Mouse (Mus musculus): ENCODE data around the gene Rgmb.

Gene Rgmb

DNA sequence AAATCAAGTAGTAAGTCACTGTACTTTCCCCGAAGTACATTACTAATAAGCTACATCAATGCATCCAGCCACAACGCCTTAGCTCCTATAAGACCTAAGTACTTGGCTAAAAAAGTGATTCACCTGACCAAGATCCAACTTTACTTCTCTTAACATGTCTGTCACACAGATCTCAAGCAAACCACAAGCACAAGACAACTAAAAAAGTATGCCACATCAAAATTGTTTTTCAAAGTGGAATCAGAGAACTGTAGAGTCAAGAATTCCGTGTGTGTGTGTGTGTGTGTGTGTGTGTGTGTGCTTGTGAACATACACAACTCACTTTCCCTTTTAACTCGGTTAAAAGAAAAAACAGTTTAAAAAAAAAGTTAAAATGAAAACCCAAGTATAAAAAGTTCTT, 9.1 kb downstream of the Rgmb start:
- no peak for DNase-seq

DNA sequence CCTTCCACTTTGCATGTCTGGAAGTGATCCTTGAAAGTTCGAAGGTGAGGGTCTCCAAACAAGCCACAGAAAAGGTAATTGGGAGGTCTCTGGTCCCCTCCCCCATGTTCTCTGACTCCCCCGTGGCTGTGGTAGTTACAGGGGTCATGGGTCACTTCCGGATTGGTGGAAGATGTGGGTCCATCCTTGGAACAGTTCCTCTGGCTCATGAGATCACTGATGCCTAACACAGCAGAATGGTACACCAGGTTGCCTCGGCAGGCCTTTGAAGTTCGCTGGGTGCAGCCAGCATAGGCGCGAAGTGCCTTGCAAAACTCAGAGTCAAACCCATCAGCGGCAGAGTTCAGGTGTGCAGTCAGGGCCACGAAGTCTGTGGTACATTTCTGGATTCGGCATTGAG, 10.1 kb downstream of the Rgmb start:
- no peak for DNase-seq

DNA sequence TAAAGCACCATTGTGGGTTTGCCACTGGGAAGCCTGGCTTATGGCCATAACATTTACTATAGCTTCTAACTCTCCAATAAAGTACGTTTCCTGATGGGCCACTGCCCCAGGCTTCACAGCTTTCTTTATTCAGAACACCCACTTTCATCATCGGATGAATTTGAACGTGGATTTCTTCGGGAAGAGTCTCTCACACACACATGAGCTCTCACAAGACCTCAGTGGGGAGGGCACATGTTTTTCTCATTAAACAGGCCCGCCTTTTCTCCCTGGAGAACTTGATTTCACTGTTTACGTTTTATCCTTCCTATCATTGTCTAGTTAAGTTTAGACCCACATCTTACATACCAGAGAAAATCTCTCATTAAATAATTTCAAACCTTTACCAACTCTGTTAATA, 10.7 kb downstream of the Rgmb start:
- DNase-seq: no peak

DNA sequence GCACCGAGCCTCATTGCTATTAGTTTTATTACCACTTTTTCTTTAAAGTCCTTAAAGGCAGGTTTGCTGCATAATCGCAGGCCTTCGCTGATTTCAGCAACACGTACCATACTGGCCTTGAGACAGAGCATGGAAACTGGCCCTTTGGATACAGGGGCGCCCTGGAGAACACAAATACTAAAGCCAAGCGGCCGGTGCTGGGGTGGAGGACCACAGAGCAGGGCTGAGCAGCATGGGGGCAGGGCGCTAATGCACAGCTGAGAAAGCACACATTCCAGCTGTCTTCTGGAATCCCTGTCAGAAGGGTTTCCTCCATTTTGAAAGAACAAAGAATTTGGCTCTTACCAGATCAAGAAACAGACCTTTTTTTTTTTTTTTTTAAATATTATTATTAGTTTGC, 12.5 kb downstream of the Rgmb start:
- DNase-seq: no peak

DNA sequence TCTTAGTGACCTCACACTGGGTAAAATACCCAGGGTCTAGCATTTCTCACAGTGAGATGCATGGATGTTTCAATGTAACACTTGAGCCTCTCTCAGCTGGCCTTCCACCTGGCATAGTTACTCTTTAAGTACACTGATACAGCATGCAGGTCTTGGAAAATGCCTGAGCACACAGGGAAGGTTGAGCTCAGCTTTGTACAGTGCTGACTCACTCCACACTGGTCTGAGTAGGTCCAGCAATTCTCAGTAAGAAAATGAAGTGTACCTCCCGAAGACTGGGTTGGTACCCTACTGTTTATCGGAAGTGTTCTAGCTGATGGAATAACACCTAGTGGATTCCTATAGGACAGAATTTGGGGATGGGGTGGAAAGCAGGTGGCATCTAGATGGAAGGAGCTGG, 13.2 kb downstream of the Rgmb start:
- no peak for DNase-seq

DNA sequence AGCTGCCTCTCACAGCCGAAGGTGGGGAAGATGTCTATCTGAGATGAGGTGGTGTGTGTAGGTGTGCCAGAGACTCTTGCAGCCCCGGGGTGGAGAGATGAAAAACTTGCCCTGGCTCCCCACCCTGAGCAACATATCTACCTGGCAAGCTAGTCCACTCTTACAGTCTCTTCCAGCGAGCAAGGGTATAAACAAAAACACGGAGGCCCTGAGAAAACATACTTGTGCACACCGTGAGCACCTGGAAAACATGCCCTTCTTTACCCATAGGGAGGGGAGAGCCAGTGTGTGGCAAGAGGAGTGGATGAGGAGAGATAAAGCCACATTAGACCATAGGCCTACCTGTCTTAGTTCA, 13.8 kb downstream of the Rgmb start:
- DNase-seq: no peak

DNA sequence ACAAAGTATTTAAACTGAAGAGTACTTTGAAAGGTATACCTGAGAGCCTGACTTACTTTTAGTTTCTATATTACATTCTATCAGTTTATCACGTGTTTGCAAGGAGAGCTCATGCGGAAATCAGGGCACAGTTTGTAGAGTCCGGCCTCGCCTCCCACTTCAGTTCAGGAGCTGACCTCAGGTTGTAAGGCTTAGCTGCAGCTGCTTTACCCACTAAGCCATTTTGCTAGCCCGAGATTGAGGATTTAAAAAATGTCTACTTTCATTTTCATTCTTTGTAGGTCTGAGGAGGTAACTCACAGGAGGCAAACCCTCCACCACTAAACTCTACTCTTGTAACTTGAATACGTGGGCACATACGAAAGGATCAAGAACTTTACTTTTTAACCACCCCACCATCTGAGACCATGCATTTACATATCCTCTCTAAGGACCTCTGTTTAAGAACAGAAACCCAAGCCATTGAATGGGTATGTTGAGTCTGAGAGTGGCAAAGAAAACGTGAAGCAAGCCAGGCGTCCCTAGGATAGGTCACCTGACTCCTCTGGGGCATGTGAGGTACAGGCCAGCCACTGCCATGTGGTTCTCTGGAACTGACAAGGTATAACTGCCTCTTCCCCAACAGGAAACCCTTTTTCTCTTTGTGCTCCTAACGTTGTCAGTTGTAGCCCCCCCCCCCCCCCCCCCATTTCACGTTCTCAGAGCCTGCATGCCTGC, 14.3 kb downstream of the Rgmb start:
- DNase-seq: no peak

DNA sequence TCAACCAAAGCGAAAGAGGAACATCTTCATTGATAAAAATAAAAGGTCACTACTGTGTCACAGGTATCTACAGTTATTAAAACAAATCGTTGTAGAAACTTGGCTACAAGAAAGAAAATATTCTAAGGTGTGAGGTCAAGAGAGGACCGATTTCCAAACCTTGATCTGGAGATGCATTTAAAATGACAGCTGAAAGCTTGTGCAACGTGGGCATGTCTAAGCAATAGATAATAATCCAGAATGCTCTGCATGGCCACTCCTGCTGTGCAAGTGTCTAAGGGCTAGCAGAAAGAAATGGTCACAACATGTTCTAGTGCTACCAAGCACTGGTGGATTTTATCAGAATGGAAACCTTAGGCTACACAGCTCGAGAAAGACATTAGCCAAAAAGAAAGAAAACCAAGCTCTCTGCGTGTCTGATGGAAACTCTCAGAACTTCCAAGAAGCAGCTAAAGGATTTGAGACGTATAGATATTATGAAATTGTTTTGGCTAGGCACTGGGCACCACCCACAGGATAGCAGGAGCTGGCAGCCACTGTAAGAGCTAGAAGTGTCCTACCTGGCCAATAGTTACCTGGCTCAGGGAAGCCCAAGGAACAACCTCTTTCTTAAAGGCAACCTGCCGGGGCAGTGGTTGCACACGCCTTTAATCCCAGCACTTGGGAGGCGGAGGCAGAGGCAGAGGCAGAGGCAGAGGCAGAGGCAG, 15.4 kb downstream of the Rgmb start:
- no peak for DNase-seq

DNA sequence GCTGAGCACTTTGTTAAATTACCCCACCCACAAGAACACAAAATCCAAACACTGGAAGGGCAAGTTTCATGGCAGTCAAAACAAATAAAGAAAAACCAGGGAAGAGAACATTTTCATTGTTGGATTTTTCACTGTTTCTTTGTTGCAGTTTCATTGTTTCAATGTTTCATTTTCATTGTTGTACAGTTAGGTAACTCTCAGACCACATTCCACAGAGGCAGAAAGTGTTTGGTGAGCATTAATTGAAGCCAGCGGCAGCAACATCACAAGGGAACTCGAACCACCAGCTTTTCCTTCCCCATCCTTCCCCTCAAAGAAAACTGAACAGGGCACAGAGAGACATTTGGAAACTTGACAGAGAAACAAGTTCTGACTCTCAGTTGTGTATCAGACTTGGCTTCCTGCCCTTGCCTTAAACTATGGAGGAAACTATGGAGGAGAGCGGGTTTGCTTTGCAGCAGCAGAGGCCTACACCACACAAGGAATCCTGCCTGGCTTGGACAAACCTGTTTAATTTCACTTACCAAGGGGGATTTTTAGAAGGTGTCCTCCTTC, 17.1 kb downstream of the Rgmb start:
- DNase-seq: no peak

DNA sequence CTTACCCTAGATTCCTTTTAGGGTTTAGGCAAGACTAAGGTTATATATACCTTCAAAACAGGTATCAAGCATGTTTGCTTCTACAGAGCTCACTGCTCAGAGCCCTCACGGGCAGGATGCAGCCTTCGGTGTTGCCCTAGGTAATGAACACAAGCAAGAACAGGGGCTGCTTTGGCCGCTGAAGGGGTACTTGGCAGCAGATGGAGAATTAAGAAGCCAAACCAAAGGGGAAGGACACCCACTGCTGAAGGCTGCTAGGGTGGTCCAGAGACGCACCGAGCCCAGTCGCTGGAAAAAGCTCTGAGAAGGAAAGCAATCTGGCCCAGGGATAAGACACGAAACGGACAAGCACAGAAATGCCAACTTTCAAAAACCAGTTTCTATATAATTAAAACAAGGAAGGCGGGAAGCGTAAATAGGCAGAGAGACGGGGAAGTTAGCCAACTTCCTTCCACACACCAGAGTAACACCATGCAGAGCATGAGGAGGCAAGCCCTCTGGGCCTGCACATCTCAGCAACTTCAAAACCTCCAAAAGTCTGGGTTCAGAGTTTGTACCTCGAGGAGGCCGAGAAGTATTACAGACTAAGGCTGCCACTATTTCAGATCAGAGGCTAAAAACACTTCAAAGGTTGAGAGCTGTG, 18.6 kb downstream of the Rgmb start:
- DNase-seq: no peak

DNA sequence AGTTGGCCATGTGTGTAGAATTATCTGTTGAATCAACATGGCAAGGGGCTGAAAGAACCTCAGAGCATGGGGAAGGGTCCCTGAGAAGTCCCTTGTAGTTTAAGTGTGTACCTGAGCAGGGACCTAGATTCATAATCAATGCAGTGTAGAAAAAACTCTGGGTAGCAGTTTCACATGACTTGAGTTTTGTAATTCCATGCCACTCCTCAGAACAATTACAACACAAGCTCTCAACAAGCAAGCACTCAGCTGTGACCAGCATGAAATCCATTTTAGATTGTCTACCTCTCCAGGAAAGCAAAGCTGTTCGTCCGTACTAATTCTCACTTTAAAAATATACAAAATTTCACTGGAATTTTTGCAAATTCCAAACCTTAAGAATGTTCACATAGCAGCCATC, 20.9 kb downstream of the Rgmb start:
- no peak for DNase-seq

DNA sequence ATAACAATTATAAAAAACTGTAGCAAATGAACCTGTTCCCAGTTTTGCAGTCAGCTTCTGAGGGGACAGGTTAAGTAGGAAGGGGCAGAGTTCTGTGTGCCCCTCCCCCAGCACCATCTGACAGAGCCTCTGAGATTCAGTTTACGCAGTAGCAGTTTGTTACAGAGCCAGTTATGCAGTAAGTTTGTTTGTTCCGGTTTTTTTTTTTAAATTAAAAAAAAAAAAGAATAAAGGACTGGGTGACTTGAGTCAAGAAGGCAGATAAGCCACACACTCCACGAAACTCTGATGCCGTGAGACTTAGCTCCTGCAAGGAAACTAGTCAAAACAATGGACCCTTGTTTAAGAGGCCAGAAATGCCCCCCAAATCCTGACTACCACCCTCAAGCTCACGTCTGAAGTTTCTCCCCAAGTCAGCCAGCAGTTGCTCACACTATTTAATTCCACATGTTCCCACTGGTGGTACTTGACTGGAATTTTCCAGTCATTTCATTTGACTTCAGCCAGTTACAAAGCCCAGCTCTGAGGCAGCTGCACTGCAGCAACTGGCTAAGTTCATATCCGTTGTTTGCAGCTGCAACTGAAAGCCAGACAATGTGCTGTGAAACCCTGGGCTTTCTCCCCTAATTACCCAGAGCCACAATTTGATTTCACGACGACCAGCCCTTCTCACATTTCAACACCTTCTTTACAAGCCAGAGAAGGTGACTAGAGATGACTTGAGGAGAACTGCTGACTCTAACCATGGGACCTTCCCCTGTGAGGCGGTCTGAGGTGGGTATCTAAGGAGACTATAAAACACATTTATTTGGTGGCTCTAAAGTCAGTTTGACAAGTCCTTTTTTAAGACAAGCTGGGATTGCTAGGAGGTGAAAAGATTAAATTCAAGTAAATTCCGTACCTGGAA, 22.1 kb downstream of the Rgmb start:
- no peak for DNase-seq

DNA sequence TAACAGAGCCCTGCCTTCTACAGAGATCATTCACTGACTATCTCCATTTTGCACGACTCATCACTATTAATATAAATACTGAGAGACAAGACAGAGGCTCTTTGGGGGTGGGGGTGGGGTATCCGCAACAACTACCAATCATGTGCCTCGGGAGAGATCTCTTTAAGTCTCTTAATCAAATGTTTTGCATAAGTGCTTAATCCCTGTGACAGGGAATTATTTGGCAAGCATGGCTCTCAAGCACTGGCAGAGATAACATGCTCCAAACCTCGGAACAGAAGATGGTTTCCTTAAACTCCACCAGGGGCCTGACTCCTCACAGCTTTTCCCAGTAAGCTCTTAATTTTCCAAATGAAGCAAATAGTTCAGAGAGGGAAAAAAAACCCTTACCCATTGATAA, 22.8 kb downstream of the Rgmb start:
- no peak for DNase-seq

DNA sequence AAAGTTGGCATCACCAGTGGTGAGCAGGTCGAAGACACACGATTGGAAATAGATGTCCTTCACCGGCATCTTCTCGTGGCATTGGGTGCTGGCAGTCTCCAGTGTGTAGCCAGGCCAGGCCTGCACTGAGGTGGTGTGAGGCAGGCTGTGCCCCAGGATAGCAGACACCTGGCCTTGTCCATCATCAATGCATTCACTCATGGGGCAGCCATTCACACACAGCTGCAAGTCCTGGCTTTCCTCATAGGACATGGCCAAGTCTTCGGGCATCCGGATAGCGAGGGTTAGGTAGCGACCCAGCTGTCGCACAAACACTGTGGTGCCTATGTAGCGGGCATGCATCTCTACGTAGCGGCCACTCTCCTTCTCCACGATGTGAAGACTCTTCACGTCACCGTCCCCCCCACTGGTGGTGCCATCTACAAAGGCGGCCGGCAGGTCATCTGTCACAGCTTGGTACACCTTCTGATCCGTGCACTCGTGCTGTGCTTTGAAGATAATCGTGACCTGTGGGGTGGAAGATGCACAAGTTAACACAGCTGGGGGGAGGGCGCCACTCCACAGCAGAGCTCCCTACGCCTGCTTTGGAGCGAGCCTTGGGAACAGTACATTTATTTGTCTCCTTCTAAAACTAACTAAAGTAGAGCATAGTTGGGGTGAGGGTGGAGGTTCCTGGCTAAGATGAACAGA, 23.4 kb downstream of the Rgmb start:
- DNase-seq: no peak

DNA sequence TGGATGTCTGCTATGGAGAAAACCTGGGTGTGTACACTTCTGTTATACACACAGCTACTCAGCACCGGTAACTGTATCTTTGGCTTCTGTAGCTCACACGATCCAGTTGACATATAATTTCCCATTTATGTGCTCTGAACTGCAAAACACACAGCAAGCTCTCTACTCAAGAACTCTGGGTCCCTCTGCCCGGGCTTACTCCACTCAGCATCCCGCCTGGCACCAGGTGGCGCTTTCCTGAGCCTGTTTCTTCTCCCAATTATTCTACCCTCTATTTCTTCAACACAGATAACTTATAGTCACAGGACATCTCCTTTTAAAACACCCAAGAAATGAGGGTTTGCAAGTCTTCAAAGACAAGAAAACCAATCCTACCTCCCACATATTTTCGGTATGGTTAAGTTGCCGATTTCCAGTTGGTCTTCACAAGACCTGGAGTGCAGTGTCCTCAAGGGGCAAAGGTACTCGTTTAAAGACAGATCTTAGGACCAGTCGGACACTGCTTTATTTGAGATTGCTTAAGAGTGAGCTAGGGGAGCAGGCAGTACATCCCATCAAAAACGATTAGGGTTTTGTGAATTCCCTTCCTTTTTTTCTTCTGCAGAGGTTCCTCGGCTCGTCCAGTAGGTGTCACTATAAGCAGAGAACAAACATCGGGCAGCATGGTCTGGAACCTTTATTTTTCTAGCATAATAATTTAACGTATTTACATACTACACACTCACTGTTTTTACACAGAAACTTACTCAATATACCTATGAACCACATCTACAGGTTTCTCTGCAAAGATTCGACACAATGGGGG, 26.6 kb downstream of the Rgmb start:
- no peak for DNase-seq

DNA sequence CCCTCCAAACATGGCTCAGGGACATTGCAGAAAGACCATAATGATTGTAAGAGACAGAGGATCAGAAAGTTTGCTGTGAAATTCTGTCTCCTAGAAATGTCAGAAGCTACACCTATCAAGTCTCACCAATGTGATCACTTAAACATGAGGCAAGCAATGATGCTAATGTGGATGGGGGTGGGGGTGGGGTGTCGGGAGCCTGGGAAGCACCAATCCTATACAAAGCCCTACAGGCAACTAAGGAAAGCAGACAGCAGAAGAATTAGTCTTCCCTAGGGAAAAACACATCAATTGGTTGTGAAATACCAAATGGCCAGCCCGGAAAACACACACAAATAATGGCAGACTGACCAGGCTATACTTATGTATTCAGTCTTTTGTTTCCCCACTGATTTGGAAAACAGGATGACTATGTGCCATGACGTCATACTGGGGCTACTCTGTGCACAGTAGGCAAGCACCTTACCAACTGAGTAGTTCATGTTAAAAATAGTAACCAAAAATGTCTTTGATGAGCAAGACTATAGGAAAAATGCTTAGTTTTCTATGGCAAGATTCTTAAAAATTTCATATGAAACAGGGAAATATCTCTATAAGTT, 31.5 kb downstream of the Rgmb start:
- DNase-seq: no peak

DNA sequence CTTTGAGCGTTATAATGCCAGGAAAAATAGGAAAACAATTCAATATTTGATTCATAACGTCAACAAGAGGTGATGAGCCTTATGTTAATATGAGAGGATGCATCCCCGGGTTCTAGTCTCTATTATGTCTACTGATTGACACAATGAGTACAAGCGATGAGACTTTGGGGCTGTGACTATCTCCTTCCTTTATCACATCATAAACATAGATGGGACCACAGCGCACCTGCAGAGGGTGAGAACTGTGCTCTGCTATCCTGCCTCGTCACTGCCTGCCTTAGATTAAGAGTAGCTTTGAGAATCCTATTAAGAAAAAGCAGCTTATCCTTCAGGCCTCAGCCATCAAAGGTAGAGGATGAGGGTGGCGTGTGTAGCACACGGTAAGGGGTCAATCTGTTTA, 40.1 kb downstream of the Rgmb start:
- DNase-seq: no peak

DNA sequence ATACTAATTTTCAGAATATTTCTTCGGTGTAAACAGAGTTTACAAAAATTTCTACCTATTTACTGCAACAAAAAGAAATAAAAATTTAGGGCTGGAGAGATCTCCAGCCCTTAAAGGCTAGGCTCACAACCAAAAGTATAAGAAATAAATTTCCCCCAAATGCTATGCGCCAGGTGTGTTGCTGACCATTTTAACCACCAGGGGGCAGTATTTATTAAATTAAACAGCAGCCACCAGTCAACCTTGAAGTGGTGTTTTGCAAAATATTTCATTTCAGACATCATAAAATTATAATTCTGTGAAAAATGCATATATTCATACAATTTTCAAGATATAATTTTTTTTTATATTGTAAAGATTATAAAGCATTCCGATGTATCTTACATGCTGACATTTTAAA, 43.8 kb downstream of the Rgmb start:
- DNase-seq: peak; percentile 15

DNA sequence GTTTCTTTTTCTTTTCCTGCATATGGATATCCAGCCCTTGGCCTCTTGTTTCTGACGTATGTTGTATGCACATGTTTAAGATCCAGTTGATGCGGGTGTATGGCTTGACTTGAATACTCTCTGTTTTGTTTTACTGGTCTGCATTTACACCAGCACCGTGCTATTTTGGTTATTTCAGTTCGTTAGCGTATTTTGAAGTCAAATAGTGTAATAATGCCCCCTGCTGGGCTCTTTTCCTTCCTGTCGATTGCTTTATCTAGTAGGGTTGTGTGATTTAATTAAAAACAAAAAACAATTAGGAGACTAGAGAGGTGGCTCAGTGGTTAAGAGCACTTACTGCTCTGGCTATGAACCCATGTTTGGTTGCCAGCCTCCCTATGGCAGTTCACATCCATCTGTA, 52.9 kb downstream of the Rgmb start:
- peak; percentile 11 for DNase-seq

DNA sequence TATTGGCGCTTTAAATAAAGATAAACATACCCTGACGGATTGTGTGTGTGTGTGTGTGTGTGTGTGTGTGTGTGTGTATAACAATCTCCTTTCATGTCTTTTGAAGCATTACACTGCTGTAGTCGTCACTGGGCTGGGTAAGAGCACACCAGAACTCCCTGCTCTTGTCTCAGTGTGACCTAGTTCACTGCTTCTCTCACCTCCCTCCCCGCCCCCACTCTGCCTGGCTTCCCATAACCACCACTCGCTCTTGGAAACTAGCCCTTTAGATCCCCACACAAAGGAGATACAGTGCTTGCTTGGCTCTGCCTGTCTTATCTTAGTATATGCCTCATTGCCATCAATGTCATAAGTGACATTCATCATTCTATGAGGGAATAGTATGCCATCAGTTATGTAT, 54.5 kb downstream of the Rgmb start:
- DNase-seq: no peak

DNA sequence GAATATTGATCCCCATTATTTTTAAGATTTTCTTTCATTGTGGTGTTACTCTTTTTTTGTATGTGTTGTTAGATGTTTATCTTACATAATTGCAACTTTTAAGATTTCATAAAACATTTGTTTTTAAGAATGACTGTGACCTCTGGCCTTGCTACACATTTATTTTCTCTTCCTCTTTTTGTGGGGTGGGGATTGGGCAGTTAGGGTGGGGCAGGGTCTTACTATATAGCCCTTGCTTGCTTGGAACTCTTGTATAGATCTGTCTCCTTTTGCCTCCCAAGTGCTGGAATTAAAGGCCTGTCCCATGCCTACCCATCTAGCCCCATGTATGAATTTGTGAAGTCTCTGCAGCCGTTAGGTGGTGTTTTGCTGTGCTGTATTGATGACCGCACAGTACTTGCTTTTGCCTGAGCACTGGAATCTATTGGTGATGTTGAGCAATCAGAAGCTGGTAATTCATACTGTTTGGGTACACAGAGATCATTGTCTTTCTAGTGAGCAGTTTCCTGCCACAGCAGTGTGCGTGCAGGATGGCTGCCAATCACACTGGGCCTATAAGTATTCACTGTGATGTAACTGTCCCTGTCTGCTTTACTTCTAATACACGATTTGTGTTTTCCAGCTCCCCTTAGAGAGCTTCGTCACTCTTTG, 56.1 kb downstream of the Rgmb start:
- no peak for DNase-seq

All from right cerebral cortex, postnatal 14 days (tissue).